In genomic region chr8:19045242-19045641, GRCm38 (mm10) we compare ENCODE assay signal across 31 mouse cellular contexts. TPM values are rescaled to one million over a fixed set of nuclear protein-coding genes. Genes with fewer than 3 reads are reported as not detected.
A peak's percentile ranks its signal among the peaks of the same experiment; 100 is the strongest.
DNase-seq lines count a peak whose midpoint lies in the region; ATAC-seq and TF ChIP-seq lines count a peak whose summit lies in the region.
"Had no signal": no experiment of that assay in that cellular context is flagged by ENCODE, and none has a peak within 500 bp of the region (broad histone marks: within the 10 kb centered on the region; RNA-seq: fewer than 3 reads in every experiment).

No protein-coding gene starts in this region.

- H3K27me3 ChIP-seq in E14TG2a.4 (ENCODE audit: insufficient read depth, low read length) (no peaks in the 10 kb centered on the region), ES-Bruce4 (ENCODE audit: control insufficient read depth, insufficient read depth, low read length, poor library complexity, severe bottlenecking) (no peaks in the 10 kb centered on the region)
- H3K27me3 ChIP-seq: embryonic facial prominence, embryonic 13.5 days; embryonic facial prominence, embryonic 15.5 days; forebrain, embryonic 13.5 days; forebrain, embryonic 15.5 days had no signal

- H3K9ac ChIP-seq in ES-Bruce4 (ENCODE audit: low read depth, poor library complexity, severe bottlenecking) (0 out of 2 replicates have a peak overlapping the region, but pooled peaks have one; percentile 2), ES-E14 (ENCODE audit: insufficient read depth, low read depth, low read length, poor library complexity, severe bottlenecking) (peak overlapping the region; percentile 47; the same call in 1 of the 2 replicates)
- H3K9ac ChIP-seq: embryonic facial prominence, embryonic 13.5 days; embryonic facial prominence, embryonic 15.5 days; forebrain, embryonic 13.5 days; forebrain, embryonic 15.5 days had no signal

- no peak overlapping the region for H3K27ac ChIP-seq in ES-Bruce4 (ENCODE audit: insufficient read depth, low read length)
- H3K27ac ChIP-seq in ES-E14 (ENCODE audit: insufficient read depth, low read depth, low read length, poor library complexity, severe bottlenecking) = no peak overlapping the region
- H3K27ac ChIP-seq: embryonic facial prominence, embryonic 13.5 days; embryonic facial prominence, embryonic 15.5 days; forebrain, embryonic 13.5 days; forebrain, embryonic 15.5 days had no signal

- no peak for TF ChIP-seq CTCF in E14TG2a.4 (conservative IDR thresholded peaks at IDR 0.05; ENCODE audit: low read length)
- no peak for TF ChIP-seq CTCF in ES-Bruce4 (IDR thresholded peaks at IDR 0.05; ENCODE audit: low read depth, low read length)

- H3K36me3 ChIP-seq in E14TG2a.4 (ENCODE audit: insufficient read depth, low read length) (no peaks in the 10 kb centered on the region), ES-Bruce4 (ENCODE audit: control insufficient read depth, insufficient read depth, low read length, poor library complexity, severe bottlenecking) (no peaks in the 10 kb centered on the region), ES-E14 (ENCODE audit: control insufficient read depth, insufficient read depth, low read length, poor library complexity, severe bottlenecking) (no peaks in the 10 kb centered on the region)
- H3K36me3 ChIP-seq: embryonic facial prominence, embryonic 13.5 days; embryonic facial prominence, embryonic 15.5 days; forebrain, embryonic 15.5 days had no signal

- DNase-seq in ES-E14 (ENCODE audit: low read depth, low spot score) = peak; percentile 15
- DNase-seq in WW6 (ENCODE audit: low read depth, low spot score) = peak; percentile 36
- DNase-seq in spleen, postnatal 10 days (ENCODE audit: low spot score in 2 of 2) = no peak
- DNase-seq in adrenal gland, adult 8-10 months = no peak
- DNase-seq: adrenal gland, postnatal 10 days; adrenal gland, postnatal 25 days; cerebellum, adult 11 months; cerebellum, adult 18-20 months; cerebellum, adult 8-10 months; cerebellum, adult 9-11 months; cerebellum, postnatal 14 days; cerebellum, postnatal 36 days; embryo, embryonic 11 days had no signal

- no peak for TF ChIP-seq EP300 in ES-Bruce4 (IDR thresholded peaks at IDR 0.05; ENCODE audit: insufficient read depth, low read depth, low read length)

- ATAC-seq in erythroblast, adult 5-6 weeks (replicated peaks; ENCODE audit: low FRiP score, poor library complexity, severe bottlenecking) = no peak
- no peak for ATAC-seq in megakaryocyte, adult 5-6 weeks (ENCODE audit: poor library complexity, severe bottlenecking)
- ATAC-seq: activated CD4-positive, CD25-positive, alpha-beta regulatory T cell, adult 4 months; forebrain, embryonic 13.5 days; forebrain, embryonic 15.5 days had no signal

- H3K4me1 ChIP-seq in E14TG2a.4 (replicated peaks; ENCODE audit: low read depth, low read length) (no peaks in the 10 kb centered on the region), ES-Bruce4 (ENCODE audit: control insufficient read depth, insufficient read depth, low read length) (no peaks in the 10 kb centered on the region), ES-E14 (ENCODE audit: control insufficient read depth in 2 of 2, insufficient read depth in 2 of 2, low read length in 2 of 2, poor library complexity in 1 of 2) (no peaks in the 10 kb centered on the region)
- H3K4me1 ChIP-seq: embryonic facial prominence, embryonic 13.5 days; embryonic facial prominence, embryonic 15.5 days; forebrain, embryonic 13.5 days; forebrain, embryonic 15.5 days had no signal

- H3K4me3 ChIP-seq in E14TG2a.4 (replicated peaks; ENCODE audit: low read length) (peak overlapping the region; percentile 45), ES-Bruce4 (ENCODE audit: low read depth, low read length) (peak overlapping the region; percentile 36), ES-E14 (ENCODE audit: insufficient read depth in 1 of 2, low read depth in 1 of 2, low read length in 2 of 2, poor library complexity in 1 of 2, severe bottlenecking in 1 of 2) (peak overlapping the region; percentile 7 to 24)
- H3K4me3 ChIP-seq: embryonic facial prominence, embryonic 13.5 days; embryonic facial prominence, embryonic 15.5 days; forebrain, embryonic 13.5 days; forebrain, embryonic 15.5 days had no signal

- no peak for TF ChIP-seq POLR2A in ES-Bruce4 (IDR thresholded peaks at IDR 0.05; ENCODE audit: insufficient read depth, low read length)

- H3K9me3 ChIP-seq in E14TG2a.4 (ENCODE audit: low read length) = peaks cover 9% of the 10 kb centered on the region
- H3K9me3 ChIP-seq in ES-Bruce4 (replicated peaks; ENCODE audit: control insufficient read depth, insufficient read depth, low read length, poor library complexity, severe bottlenecking) = no peaks in the 10 kb centered on the region; the same call in 1 of the 2 replicates
- H3K9me3 ChIP-seq in ES-E14 (ENCODE audit: control insufficient read depth, insufficient read depth, low read depth, low read length) = no peaks in the 10 kb centered on the region
- H3K9me3 ChIP-seq: embryonic facial prominence, embryonic 13.5 days; embryonic facial prominence, embryonic 15.5 days; forebrain, embryonic 15.5 days had no signal

- in situ Hi-C loops in ES-E14 (cut with MboI; ENCODE audit: low sequenced_read_pairs in 2 of 2, unreplicated experiment in 2 of 2) = no loop called here

TF ChIP-seq in ES-E14, 5 proteins besides CTCF, POLR2A, EP300 and RAD21:
- TF ChIP-seq ZC3H11A (IDR thresholded peaks at IDR 0.05; ENCODE audit: borderline replicate concordance, low read depth, low read length) = no peak
- no peak for TF ChIP-seq HCFC1 (IDR thresholded peaks at IDR 0.05; ENCODE audit: borderline replicate concordance, insufficient read depth, low read length)
- TF ChIP-seq MAFK (IDR thresholded peaks at IDR 0.05; ENCODE audit: insufficient read depth, low read depth, low read length) = no peak
- TF ChIP-seq CHD2 (IDR thresholded peaks at IDR 0.05; ENCODE audit: low read depth, low read length) = no peak
- TF ChIP-seq ZNF384 (IDR thresholded peaks at IDR 0.05; ENCODE audit: low read depth, low read length) = peak; percentile 61; the same call in 1 of the 2 replicates

RNA-seq across cellular contexts. Expression of gene Defb38, which starts 18.9 kb away (rescaled TPM):
- not detected in 2 replicates for polyA plus RNA-seq in ES-Bruce4 (2011; ENCODE audit: insufficient read depth, insufficient read length, low read depth, missing spikeins)
- not detected in 2 replicates for total RNA-seq in ES-E14 (2012; rRNA removed)
- total RNA-seq in erythroblast, adult 5-6 weeks (2015; ENCODE audit: low replicate concordance) = not detected in 2 replicates
- not detected in 2 replicates for total RNA-seq in erythroblast, adult 5-6 weeks (2017; ENCODE audit: low replicate concordance)
- not detected for total RNA-seq in adrenal gland, adult 8-10 months (2022)
- total RNA-seq in megakaryocyte, adult 5-6 weeks (2015) = not detected in 2 replicates
- not detected in 2 replicates for total RNA-seq in megakaryocyte, adult 5-6 weeks (2017)
- total RNA-seq: adrenal gland, adult 18-20 months; adrenal gland, postnatal 10 days; adrenal gland, postnatal 25 days; adrenal gland, postnatal 4 days; common myeloid progenitor, adult 5-6 weeks; MEL had no signal
- polyA plus RNA-seq: activated CD4-positive, CD25-positive, alpha-beta regulatory T cell, adult 4 months; brain, embryonic 14.5 days; C2C12; embryonic facial prominence, embryonic 11.5 days; embryonic facial prominence, embryonic 13.5 days; embryonic facial prominence, embryonic 15.5 days; forebrain, embryonic 11.5 days; forebrain, embryonic 13.5 days; forebrain, embryonic 15.5 days; frontal cortex, adult 2 months had no signal

RNA-seq across cellular contexts. Expression of gene Defb39, which starts 19.4 kb away (rescaled TPM):
- polyA plus RNA-seq in ES-Bruce4 (2011; ENCODE audit: insufficient read depth, insufficient read length, low read depth, missing spikeins) = not detected in 2 replicates
- total RNA-seq in ES-E14 (2012; rRNA removed) = not detected in 2 replicates
- total RNA-seq in erythroblast, adult 5-6 weeks (2015; ENCODE audit: low replicate concordance) = not detected in 2 replicates
- not detected in 2 replicates for total RNA-seq in erythroblast, adult 5-6 weeks (2017; ENCODE audit: low replicate concordance)
- total RNA-seq in adrenal gland, adult 8-10 months (2022) = 1 to 10 TPM in 1 of 4 experiments, not detected in 3; 1.8 TPM
- total RNA-seq in megakaryocyte, adult 5-6 weeks (2015) = not detected in 2 replicates
- not detected in 2 replicates for total RNA-seq in megakaryocyte, adult 5-6 weeks (2017)
- total RNA-seq: adrenal gland, postnatal 10 days; adrenal gland, postnatal 25 days; adrenal gland, postnatal 4 days; common myeloid progenitor, adult 5-6 weeks; MEL had no signal
- polyA plus RNA-seq: activated CD4-positive, CD25-positive, alpha-beta regulatory T cell, adult 4 months; brain, embryonic 14.5 days; C2C12; embryonic facial prominence, embryonic 11.5 days; embryonic facial prominence, embryonic 13.5 days; embryonic facial prominence, embryonic 15.5 days; forebrain, embryonic 11.5 days; forebrain, embryonic 13.5 days; forebrain, embryonic 15.5 days; frontal cortex, adult 2 months had no signal

RNA-seq across cellular contexts. Expression of gene Defb37, which starts 54.4 kb away (rescaled TPM):
- not detected in 2 replicates for polyA plus RNA-seq in ES-Bruce4 (2011; ENCODE audit: insufficient read depth, insufficient read length, low read depth, missing spikeins)
- total RNA-seq in ES-E14 (2012; rRNA removed) = not detected in 2 replicates
- total RNA-seq in erythroblast, adult 5-6 weeks (2015; ENCODE audit: low replicate concordance) = not detected in 2 replicates
- not detected in 2 replicates for total RNA-seq in erythroblast, adult 5-6 weeks (2017; ENCODE audit: low replicate concordance)
- total RNA-seq in adrenal gland, adult 8-10 months (2022) = not detected
- not detected in 2 replicates for total RNA-seq in megakaryocyte, adult 5-6 weeks (2015)
- not detected in 2 replicates for total RNA-seq in megakaryocyte, adult 5-6 weeks (2017)
- total RNA-seq: adrenal gland, adult 18-20 months; adrenal gland, postnatal 10 days; adrenal gland, postnatal 25 days; adrenal gland, postnatal 4 days; common myeloid progenitor, adult 5-6 weeks; MEL had no signal
- polyA plus RNA-seq: activated CD4-positive, CD25-positive, alpha-beta regulatory T cell, adult 4 months; brain, embryonic 14.5 days; C2C12; embryonic facial prominence, embryonic 11.5 days; embryonic facial prominence, embryonic 13.5 days; embryonic facial prominence, embryonic 15.5 days; forebrain, embryonic 11.5 days; forebrain, embryonic 13.5 days; forebrain, embryonic 15.5 days; frontal cortex, adult 2 months had no signal

Comparison
In these comparisons a context has a peak if more than half of its experiments do, and no peak if none do; other contexts are left out.
1. DNase-seq: peak in ES-E14 (single experiment) and WW6 (single experiment); none in spleen, postnatal 10 days (0 of 2) and adrenal gland, adult 8-10 months (single experiment).
2. Peak in every context shown above with its lines, with median percentiles within 50 percentile points of each other: H3K4me3 ChIP-seq.